Comparison of ENCODE assay signal across 8 mouse cellular contexts in the genomic region with DNA sequence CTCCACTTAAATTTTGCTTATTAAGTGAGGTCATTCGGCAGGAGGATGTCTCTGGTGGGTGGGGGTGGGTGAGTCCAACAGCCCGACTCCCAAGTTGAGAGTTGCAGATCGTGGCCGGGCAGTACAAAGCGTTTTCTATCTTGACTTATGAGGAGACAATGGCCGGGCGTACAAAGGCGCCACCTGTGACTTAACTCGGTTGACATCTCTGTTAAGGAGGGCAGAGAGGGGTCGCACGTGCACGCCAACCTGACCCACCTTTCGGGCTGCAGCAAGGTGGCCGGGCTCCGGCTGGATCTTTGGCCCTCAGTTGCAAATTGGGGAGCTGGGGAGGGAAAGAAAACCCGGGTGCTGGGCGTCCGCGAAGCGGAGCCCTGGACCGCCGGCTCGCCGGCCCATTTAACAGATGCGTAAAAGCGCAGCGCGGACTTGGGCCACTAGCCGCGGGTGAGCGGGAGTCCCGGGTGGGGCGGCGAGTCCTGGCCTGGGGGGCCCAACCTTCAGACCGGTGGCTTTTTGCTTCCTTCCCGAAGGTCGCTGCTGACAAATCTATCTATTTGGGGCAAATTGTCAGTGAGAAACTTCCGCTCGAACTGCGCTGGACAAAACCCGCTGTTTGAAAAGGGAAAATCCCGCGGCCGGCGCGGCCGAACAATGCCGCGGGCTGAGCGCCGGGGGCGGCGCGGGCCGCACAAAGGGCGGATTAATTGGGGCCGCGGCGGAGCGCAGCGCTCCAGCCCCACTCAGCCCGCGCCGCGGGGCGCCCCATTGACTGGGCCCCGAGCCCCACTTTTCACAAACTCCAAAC. TPM values are rescaled to one million over a fixed set of nuclear protein-coding genes. Genes with fewer than 3 reads are reported as not detected.
A peak's percentile ranks its signal among the peaks of the same experiment; 100 is the strongest.
DNase-seq lines count a peak whose midpoint lies in the region; ATAC-seq and TF ChIP-seq lines count a peak whose summit lies in the region.

No protein-coding gene starts in this region.

- peak overlapping the region; percentile 37 for H3K4me3 ChIP-seq in left cerebral cortex, adult 2 months
- peak overlapping the region; percentile 19; the same call in 1 of the 2 replicates for H3K4me3 ChIP-seq in embryonic facial prominence, embryonic 11.5 days (ENCODE audit: low read depth, low read length)
- peak overlapping the region; percentile 33 for H3K4me3 ChIP-seq in limb, embryonic 10.5 days
- no peak overlapping the region for H3K4me3 ChIP-seq in neural tube, embryonic 14.5 days (ENCODE audit: low read depth, low read length)

- no peaks in the 10 kb centered on the region for H3K4me1 ChIP-seq in embryonic facial prominence, embryonic 11.5 days (ENCODE audit: control insufficient read depth, insufficient read depth, low read length)
- H3K4me1 ChIP-seq in limb, embryonic 10.5 days, result peaks cover 14% of the 10 kb centered on the region
- no peaks in the 10 kb centered on the region for H3K4me1 ChIP-seq in neural tube, embryonic 14.5 days (ENCODE audit: control insufficient read depth, insufficient read depth, low read length)

- H3K27ac ChIP-seq in left cerebral cortex, adult 2 months, result no peak overlapping the region
- no peak overlapping the region for H3K27ac ChIP-seq in embryonic facial prominence, embryonic 11.5 days (replicated peaks; ENCODE audit: low read depth, low read length)
- no peak overlapping the region for H3K27ac ChIP-seq in limb, embryonic 10.5 days
- H3K27ac ChIP-seq in neural tube, embryonic 14.5 days (ENCODE audit: low read depth, low read length), result no peak overlapping the region

- no peak for ATAC-seq in embryonic facial prominence, embryonic 11.5 days (replicated peaks; ENCODE audit: insufficient number of reproducible peaks, low FRiP score, low TSS enrichment, low read depth)
- no peak for ATAC-seq in neural tube, embryonic 14.5 days (ENCODE audit: low read depth)
- no peak for ATAC-seq in megakaryocyte progenitor cell, adult 5-6 weeks (replicated peaks; ENCODE audit: poor library complexity)

- no peak for TF ChIP-seq CTCF in left cerebral cortex, adult 2 months (IDR thresholded peaks at IDR 0.05)

- no peak overlapping the region for H3K9ac ChIP-seq in embryonic facial prominence, embryonic 11.5 days (replicated peaks; ENCODE audit: low read length)
- H3K9ac ChIP-seq in neural tube, embryonic 14.5 days (replicated peaks; ENCODE audit: low read depth, low read length), result no peak overlapping the region

- 1% methylated on average over 67 of the region's 67 CpGs for WGBS in embryonic facial prominence, embryonic 11.5 days
- WGBS in limb, embryonic 10.5 days, result under 1% methylated on average over 67 of the region's 67 CpGs
- under 1% methylated on average over 67 of the region's 67 CpGs for WGBS in neural tube, embryonic 14.5 days

- intact Hi-C loops in left cerebral cortex, adult 2 months (cut with DNase I), result no loop called here
- intact Hi-C loops in left cerebral cortex, postnatal 25 days (cut with DNase I), result loop anchor here (1.0 kb wide), 1 partner anchor 42 kb away; no protein-coding TSS in a partner anchor

- H3K4me2 ChIP-seq in embryonic facial prominence, embryonic 11.5 days (ENCODE audit: low read depth, low read length), result peak overlapping the region; percentile 32
- H3K4me2 ChIP-seq in neural tube, embryonic 14.5 days (ENCODE audit: low read depth, low read length), result peak overlapping the region; percentile 26; the same call in 1 of the 2 replicates

- peaks cover 70% of the 10 kb centered on the region for H3K27me3 ChIP-seq in embryonic facial prominence, embryonic 11.5 days (ENCODE audit: control insufficient read depth, insufficient read depth, low read length)
- H3K27me3 ChIP-seq in limb, embryonic 10.5 days (ENCODE audit: low read depth, poor library complexity, severe bottlenecking), result peaks cover 100% of the 10 kb centered on the region
- peaks cover 72% of the 10 kb centered on the region for H3K27me3 ChIP-seq in neural tube, embryonic 14.5 days (ENCODE audit: control insufficient read depth, insufficient read depth, low read length)

- H3K36me3 ChIP-seq in embryonic facial prominence, embryonic 11.5 days (replicated peaks; ENCODE audit: control insufficient read depth, insufficient read depth, low read depth, low read length), result no peaks in the 10 kb centered on the region
- H3K36me3 ChIP-seq in limb, embryonic 10.5 days, result no peaks in the 10 kb centered on the region
- H3K36me3 ChIP-seq in neural tube, embryonic 14.5 days (ENCODE audit: control insufficient read depth, insufficient read depth, low read length), result no peaks in the 10 kb centered on the region

- no peak for DNase-seq in left cerebral cortex, adult 2 months (ENCODE audit: extremely low spot score in 1 of 2, low spot score in 2 of 2)
- DNase-seq in left cerebral cortex, postnatal 25 days (ENCODE audit: low spot score in 2 of 2), result no peak
- peak; percentile 63 for DNase-seq in embryonic facial prominence, embryonic 11.5 days (ENCODE audit: low spot score)
- DNase-seq in limb, embryonic 10.5 days (ENCODE audit: low spot score), result no peak
- no peak for DNase-seq in frontal cortex, adult 2 months (ENCODE audit: extremely low spot score in 1 of 2, low spot score in 1 of 2)
- DNase-seq in urinary bladder, adult 2 months (ENCODE audit: low spot score), result no peak

- no peaks in the 10 kb centered on the region for H3K9me3 ChIP-seq in embryonic facial prominence, embryonic 11.5 days (replicated peaks; ENCODE audit: control insufficient read depth, low read length)
- H3K9me3 ChIP-seq in limb, embryonic 10.5 days (replicated peaks), result 0 out of 2 replicates have a peak, but pooled peaks cover 2% of the 10 kb centered on the region
- no peaks in the 10 kb centered on the region; the same call in 1 of the 2 replicates for H3K9me3 ChIP-seq in neural tube, embryonic 14.5 days (ENCODE audit: control insufficient read depth, low read length)

RNA-seq across cellular contexts. Expression of gene Ostm1, which starts 7.8 kb away (rescaled TPM):
- 10 to 100 TPM; 47.0 to 52.3 TPM for total RNA-seq in left cerebral cortex, adult 2 months (2021)
- total RNA-seq in left cerebral cortex, postnatal 25 days (2021), result 10 to 100 TPM; 49.3 to 50.1 TPM
- polyA plus RNA-seq in embryonic facial prominence, embryonic 11.5 days (2014; fragmentation: Nextera tagmentation; extraction: Ambion mirVana), result 15.5 and 16.0 TPM in 2 replicates
- 8.4 and 8.9 TPM in 2 replicates for polyA plus RNA-seq in limb, embryonic 10.5 days (2016; fragmentation: Nextera tagmentation; extraction: Ambion mirVana)
- polyA plus RNA-seq in neural tube, embryonic 14.5 days (2014; fragmentation: Nextera tagmentation; extraction: Ambion mirVana), result 39.1 and 40.3 TPM in 2 replicates
- 42.6 and 45.7 TPM in 2 replicates for polyA plus RNA-seq in frontal cortex, adult 2 months (2012; rRNA removed)
- 30.1 and 33.5 TPM in 2 replicates for polyA plus RNA-seq in urinary bladder, adult 2 months (2012; rRNA removed)
- 40.5 and 42.3 TPM in 2 replicates for total RNA-seq in megakaryocyte progenitor cell, adult 5-6 weeks (2015)
- 46.4 and 47.3 TPM in 2 replicates for total RNA-seq in megakaryocyte progenitor cell, adult 5-6 weeks (2017)

RNA-seq across cellular contexts. Expression of gene Nr2e1, which starts 8.0 kb away (rescaled TPM):
- 10 to 100 TPM; 10.9 to 14.1 TPM for total RNA-seq in left cerebral cortex, adult 2 months (2021)
- 10 to 100 TPM; 13.1 to 13.8 TPM for total RNA-seq in left cerebral cortex, postnatal 25 days (2021)
- 8.6 and 11.8 TPM in 2 replicates for polyA plus RNA-seq in embryonic facial prominence, embryonic 11.5 days (2014; fragmentation: Nextera tagmentation; extraction: Ambion mirVana)
- not detected in 2 replicates for polyA plus RNA-seq in limb, embryonic 10.5 days (2016; fragmentation: Nextera tagmentation; extraction: Ambion mirVana)
- polyA plus RNA-seq in neural tube, embryonic 14.5 days (2014; fragmentation: Nextera tagmentation; extraction: Ambion mirVana), result not detected in 2 replicates
- 13.8 and 14.4 TPM in 2 replicates for polyA plus RNA-seq in frontal cortex, adult 2 months (2012; rRNA removed)
- polyA plus RNA-seq in urinary bladder, adult 2 months (2012; rRNA removed), result not detected in 2 replicates
- not detected in 2 replicates for total RNA-seq in megakaryocyte progenitor cell, adult 5-6 weeks (2015)
- total RNA-seq in megakaryocyte progenitor cell, adult 5-6 weeks (2017), result not detected in 2 replicates
